Mouse (Mus musculus) kidney, embryonic 14.5 days (tissue): Measurements from ENCODE around the gene Tcf3. TPM values are rescaled to one million over a fixed set of nuclear protein-coding genes. Genes with fewer than 3 reads are reported as not detected.

Experiments used
- ATAC-seq: fragments of 200-750 bp; cut with Nextera tagmentation; 2 replicates; pipeline ENCODE4 v1.8.0; 2017; ENCODE audit warnings: moderate number of reproducible peaks, mild to moderate bottlenecking, moderate TSS enrichment, moderate library complexity; ENCODE audit not compliant: low FRiP score, low TSS enrichment
- H3K27ac ChIP-seq: fragments of 300-500 bp; sonication (generic); 2 replicates; pipeline ENCODE4 v1.5.1; 2014; ENCODE audit warnings: low read depth, mild to moderate bottlenecking, low read length, moderate library complexity, mixed read lengths
- H3K27me3 ChIP-seq: fragments of 300-500 bp; sonication (generic); 2 replicates; pipeline ENCODE4 v1.6.1; 2014; ENCODE audit warnings: mild to moderate bottlenecking, low read length; ENCODE audit not compliant: control insufficient read depth, insufficient read depth
- H3K36me3 ChIP-seq: fragments of 300-500 bp; sonication (generic); 2 replicates; pipeline ENCODE4 v1.6.1; 2014; ENCODE audit warnings: low read length, mixed read lengths; ENCODE audit not compliant: control insufficient read depth, insufficient read depth
- H3K4me1 ChIP-seq: fragments of 300-500 bp; sonication (generic); 2 replicates; pipeline ENCODE4 v1.6.1; 2014; ENCODE audit warnings: low read length, mixed read lengths; ENCODE audit not compliant: control insufficient read depth, insufficient read depth
- H3K4me2 ChIP-seq: fragments of 300-500 bp; sonication (generic); replicated peaks from 2 replicates; pipeline ENCODE4 v1.6.1; 2014; ENCODE audit warnings: low read depth, mild to moderate bottlenecking, low read length
- H3K4me3 ChIP-seq: fragments of 300-500 bp; sonication (generic); 2 replicates; pipeline ENCODE4 v1.5.1; 2014; ENCODE audit warnings: mild to moderate bottlenecking, low read length
- H3K9ac ChIP-seq: fragments of 300-500 bp; sonication (generic); 2 replicates; pipeline ENCODE4 v1.6.1; 2014; ENCODE audit warnings: low read depth, mild to moderate bottlenecking, low read length, moderate library complexity
- H3K9me3 ChIP-seq: fragments of 300-500 bp; sonication (generic); 2 replicates; pipeline ENCODE4 v1.6.1; 2016; ENCODE audit warnings: low read length; ENCODE audit not compliant: control insufficient read depth
- WGBS: fragments of 180-500 bp; shearing (Covaris S2); extraction: QIAGEN DNeasy Blood & Tissue Kit; methylation state at CpG from one replicate; pipeline ENCODE4 v1.1.7; 2014; 5-methylcytosine and 5-hydroxymethylcytosine counted together
- polyA plus RNA-seq: library from polyadenylated mRNA; unstranded; fragments of >200 nt; fragmentation: Nextera tagmentation; extraction: Ambion mirVana; gene quantifications from 2 replicates; pipeline ENCODE4 v1.2.1, GENCODE M21; 2014

Gene Tcf3
- polyA plus RNA-seq, 1 experiment from 2014 or later: 162 TPM

DNA sequence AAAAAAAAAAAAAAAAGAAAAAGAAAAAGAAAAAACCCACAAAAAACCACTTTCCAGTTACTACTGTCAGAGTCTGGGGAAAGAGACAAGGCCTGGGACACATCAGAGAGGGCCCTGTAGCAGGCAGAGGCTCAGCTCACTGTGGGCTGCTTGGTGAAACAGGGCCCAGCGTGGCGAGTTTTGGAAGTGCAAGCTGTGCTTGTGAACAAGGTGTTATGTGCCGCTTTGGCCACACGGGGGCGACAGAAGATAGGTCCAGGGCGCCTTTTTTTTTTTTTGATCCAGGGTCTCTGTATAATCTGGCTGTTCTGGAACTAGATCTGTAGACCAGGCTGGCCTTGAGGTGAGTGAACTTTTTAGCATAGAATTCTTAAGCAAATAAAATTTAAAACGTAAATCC is 57.3 kb downstream of the Tcf3 start:
- peaks cover 4% of the 10 kb centered on the region for H3K4me1 ChIP-seq
- ATAC-seq: no peak
- H3K9ac ChIP-seq: no peak overlapping the region
- 4% methylated on average over 7 of the region's 7 CpGs for WGBS
- no peaks in the 10 kb centered on the region for H3K9me3 ChIP-seq
- H3K27me3 ChIP-seq: no peaks in the 10 kb centered on the region
- H3K36me3 ChIP-seq: peaks cover 14% of the 10 kb centered on the region
- no peak overlapping the region for H3K4me2 ChIP-seq
- no peak overlapping the region for H3K27ac ChIP-seq
- H3K4me3 ChIP-seq: no peak overlapping the region

DNA sequence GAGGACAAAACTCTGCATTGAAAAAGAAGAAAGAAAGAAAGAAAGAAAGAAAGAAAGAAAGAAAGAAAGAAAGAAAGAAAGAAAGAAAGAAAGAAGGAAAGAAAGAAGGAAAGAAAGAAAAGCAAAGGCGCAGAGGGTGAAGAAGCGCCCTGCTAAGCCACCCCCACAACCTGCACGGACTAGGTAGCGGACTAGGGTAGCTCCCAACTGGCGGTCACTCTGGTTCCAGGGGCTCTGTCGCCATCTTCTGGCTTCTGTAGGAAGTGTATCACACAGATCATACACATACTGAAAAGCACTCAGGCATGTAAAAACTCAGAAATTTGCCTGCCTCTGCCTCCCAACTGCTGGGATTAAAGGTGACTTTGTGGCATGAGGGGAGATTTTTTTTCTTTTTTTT is 59.4 kb downstream of the Tcf3 start:
- no peak overlapping the region for H3K27ac ChIP-seq
- no peak overlapping the region for H3K4me3 ChIP-seq
- H3K4me1 ChIP-seq: peaks cover 4% of the 10 kb centered on the region
- no peaks in the 10 kb centered on the region for H3K9me3 ChIP-seq
- WGBS: 26% methylated on average over 6 of the region's 6 CpGs
- no peaks in the 10 kb centered on the region for H3K27me3 ChIP-seq
- no peak overlapping the region for H3K9ac ChIP-seq
- no peak for ATAC-seq
- H3K4me2 ChIP-seq: no peak overlapping the region
- H3K36me3 ChIP-seq: no peaks in the 10 kb centered on the region

DNA sequence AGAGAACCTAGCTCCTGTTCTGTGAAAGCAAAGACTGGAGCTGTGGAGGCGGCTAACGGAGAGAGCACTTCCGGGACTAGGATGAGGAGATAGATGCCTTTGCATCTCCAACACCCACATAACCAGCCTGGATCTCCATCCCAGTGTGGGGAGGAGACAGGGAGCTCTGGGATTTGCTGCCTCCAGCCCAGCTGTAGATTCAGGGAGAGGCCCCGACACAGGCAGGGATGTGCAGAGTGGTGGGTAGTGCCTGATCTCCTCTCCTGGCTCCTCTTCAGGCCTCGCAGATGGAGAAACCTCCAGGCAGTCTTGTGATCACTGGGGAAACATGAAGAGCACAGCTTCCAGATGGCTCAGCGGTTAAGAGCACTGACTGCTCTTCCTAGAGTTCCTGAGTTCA is 60.7 kb downstream of the Tcf3 start:
- ATAC-seq: no peak
- H3K9me3 ChIP-seq: no peaks in the 10 kb centered on the region
- H3K36me3 ChIP-seq: no peaks in the 10 kb centered on the region
- H3K9ac ChIP-seq: no peak overlapping the region
- H3K4me3 ChIP-seq: no peak overlapping the region
- H3K27me3 ChIP-seq: no peaks in the 10 kb centered on the region
- H3K4me1 ChIP-seq: peaks cover 4% of the 10 kb centered on the region
- no peak overlapping the region for H3K27ac ChIP-seq
- H3K4me2 ChIP-seq: no peak overlapping the region
- 86% methylated on average over 6 of the region's 6 CpGs for WGBS

DNA sequence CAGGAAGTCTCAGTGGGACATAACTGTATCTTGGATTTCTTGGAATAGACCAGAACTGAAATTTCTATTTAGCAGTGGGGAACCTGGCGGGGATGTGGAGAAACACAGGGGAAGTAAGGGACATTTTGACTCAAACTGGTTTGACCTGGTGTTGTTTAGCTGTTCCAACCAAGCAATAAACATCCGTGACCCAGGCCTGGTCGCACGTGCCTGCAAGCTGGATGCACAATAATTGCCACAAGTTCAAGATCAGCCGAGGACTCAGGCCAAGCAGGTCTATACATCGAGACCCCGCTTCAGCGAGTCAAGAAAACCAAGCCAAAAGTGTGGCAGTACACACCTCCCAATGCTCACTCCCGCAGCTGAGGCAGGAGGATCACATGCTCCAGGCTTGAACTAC is 61.5 kb downstream of the Tcf3 start:
- Histone ChIP-seq H3K4me2 (peak overlapping the region; percentile 27; the same call in 1 of the 2 replicates), H3K9ac (no peak overlapping the region), H3K27ac (no peak overlapping the region), H3K9me3 (no peaks in the 10 kb centered on the region), H3K27me3 (no peaks in the 10 kb centered on the region), H3K4me3 (peak overlapping the region; percentile 25; the same call in 1 of the 2 replicates), H3K36me3 (no peaks in the 10 kb centered on the region), H3K4me1 (peaks cover 4% of the 10 kb centered on the region)
- ATAC-seq: no peak
- 52% methylated on average over 9 of the region's 9 CpGs for WGBS

DNA sequence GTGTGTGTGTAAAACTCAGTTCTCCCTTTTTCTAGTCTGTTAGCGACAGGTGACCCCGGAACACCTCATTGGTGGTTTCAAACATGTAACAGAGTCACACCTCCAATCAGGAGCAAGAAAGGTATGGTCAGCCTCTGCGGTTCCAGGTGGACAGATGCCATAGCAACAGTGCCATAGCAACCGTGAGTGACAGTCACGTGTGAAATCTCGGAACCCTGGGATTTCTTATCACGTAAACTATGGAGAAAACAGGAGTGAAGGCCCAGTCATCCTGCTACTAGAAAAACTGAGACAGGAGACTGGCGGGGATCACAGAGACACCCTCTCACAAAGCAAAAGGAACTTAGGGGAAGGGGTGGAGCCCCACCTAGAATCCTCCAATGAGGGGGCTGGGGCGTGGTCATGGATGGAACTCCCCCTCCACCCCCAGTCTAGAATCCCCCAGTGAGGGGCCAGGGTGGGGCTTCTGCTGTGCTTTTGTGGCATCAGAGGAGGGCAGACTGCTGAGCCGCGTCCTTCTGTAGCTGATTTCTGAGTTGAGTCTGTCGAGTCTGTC is 62.0 kb downstream of the Tcf3 start:
- no peaks in the 10 kb centered on the region for H3K36me3 ChIP-seq
- H3K4me2 ChIP-seq: peak overlapping the region; percentile 27; the same call in 1 of the 2 replicates
- peak overlapping the region; percentile 25; the same call in 1 of the 2 replicates for H3K4me3 ChIP-seq
- H3K27me3 ChIP-seq: no peaks in the 10 kb centered on the region
- no peaks in the 10 kb centered on the region for H3K9me3 ChIP-seq
- H3K27ac ChIP-seq: no peak overlapping the region
- WGBS: 4% methylated on average over 12 of the region's 12 CpGs
- peak; percentile 84 for ATAC-seq
- H3K4me1 ChIP-seq: peaks cover 4% of the 10 kb centered on the region
- no peak overlapping the region for H3K9ac ChIP-seq

DNA sequence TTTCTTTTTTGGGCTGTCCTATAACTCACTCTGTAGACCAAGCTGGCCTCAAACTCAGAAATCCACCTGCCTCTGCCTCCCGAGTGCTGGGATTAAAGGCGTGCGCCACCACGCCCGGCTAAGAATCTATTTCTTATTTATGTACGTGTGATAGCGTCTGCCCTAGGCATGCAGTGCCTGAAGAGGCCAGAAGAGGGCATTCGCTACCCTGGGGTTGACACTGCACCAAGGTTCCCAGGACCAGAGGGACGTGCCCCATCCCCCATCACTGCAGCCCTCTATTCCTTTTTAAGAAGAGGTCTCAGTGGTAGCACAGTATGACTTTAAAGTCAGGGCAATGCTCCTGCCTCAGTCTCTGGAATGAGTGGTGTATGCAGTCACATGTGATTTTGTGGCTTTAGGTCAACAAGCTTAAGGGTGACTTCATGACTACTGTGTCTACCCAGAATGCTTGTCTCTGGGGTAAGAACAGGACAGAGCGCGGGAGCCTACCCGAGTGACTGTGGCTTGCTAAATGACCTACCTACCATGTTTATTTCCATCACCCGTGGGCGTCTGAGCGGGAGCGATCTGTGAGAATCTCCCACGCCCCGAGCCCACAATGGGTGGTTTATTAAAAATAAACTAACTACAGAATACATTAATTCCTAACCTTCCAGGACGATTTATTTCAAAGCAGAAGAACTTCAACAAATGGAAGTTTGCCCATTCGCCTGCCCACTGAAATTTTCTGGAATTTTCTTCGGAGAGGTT is 63.3 kb downstream of the Tcf3 start:
- Histone ChIP-seq H3K4me3 (no peak overlapping the region), H3K4me2 (no peak overlapping the region), H3K4me1 (peaks cover 4% of the 10 kb centered on the region), H3K9me3 (no peaks in the 10 kb centered on the region), H3K27me3 (no peaks in the 10 kb centered on the region), H3K9ac (no peak overlapping the region), H3K36me3 (no peaks in the 10 kb centered on the region), H3K27ac (no peak overlapping the region)
- 78% methylated on average over 21 of the region's 21 CpGs for WGBS
- ATAC-seq: no peak

DNA sequence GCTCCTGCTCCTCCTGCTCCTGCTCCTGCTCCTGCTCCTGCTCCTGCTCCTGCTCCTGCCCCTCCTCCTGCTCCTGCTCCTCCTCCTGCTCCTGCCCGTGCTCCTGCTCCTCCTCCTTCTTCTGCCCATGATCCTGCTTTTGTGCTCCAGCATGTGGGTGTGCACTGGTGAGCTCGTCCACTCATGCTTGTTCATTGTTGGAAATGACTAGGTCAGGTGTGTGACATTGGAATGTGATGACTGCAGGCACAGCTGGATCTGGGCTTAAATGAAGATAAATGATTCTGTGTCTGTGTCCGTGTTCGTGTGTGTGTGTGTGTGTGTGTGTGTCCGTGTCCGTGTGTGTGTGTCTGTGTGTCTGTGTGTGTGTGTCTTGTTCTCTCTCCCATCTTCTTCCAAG is 65.1 kb downstream of the Tcf3 start:
- no peak overlapping the region for H3K4me2 ChIP-seq
- H3K9me3 ChIP-seq: no peaks in the 10 kb centered on the region
- H3K4me3 ChIP-seq: no peak overlapping the region
- H3K36me3 ChIP-seq: no peaks in the 10 kb centered on the region
- H3K9ac ChIP-seq: no peak overlapping the region
- peaks cover 4% of the 10 kb centered on the region for H3K4me1 ChIP-seq
- 92% methylated on average over 6 of the region's 6 CpGs for WGBS
- no peak overlapping the region for H3K27ac ChIP-seq
- ATAC-seq: no peak
- no peaks in the 10 kb centered on the region; the same call in 1 of the 2 replicates for H3K27me3 ChIP-seq

DNA sequence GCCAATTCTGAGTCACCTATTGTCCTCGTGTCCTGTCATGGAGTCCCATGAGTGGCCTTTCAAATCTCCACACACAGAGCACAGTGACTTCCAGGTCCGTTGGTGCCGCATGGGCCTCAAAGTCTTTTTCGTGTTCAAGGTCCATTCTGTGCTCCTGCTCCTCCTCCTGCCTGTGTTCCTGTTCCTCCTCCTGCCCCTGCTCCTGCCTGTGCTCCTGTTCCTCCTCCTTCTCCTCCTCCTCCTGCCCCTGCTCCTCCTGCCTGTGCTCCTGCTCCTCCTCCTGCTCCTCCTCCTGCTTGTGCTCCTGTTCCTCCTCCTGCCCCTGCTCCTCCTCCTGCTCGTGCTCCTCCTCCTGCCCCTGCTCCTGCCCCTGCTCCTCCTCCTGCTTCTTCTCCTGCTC is 65.5 kb downstream of the Tcf3 start:
- Histone ChIP-seq H3K4me3 (no peak overlapping the region), H3K9me3 (no peaks in the 10 kb centered on the region), H3K27ac (no peak overlapping the region), H3K4me2 (no peak overlapping the region), H3K36me3 (no peaks in the 10 kb centered on the region), H3K27me3 (no peaks in the 10 kb centered on the region; the same call in 1 of the 2 replicates), H3K4me1 (peaks cover 4% of the 10 kb centered on the region), H3K9ac (no peak overlapping the region)
- WGBS: 53% methylated on average over 5 of the region's 5 CpGs
- no peak for ATAC-seq

DNA sequence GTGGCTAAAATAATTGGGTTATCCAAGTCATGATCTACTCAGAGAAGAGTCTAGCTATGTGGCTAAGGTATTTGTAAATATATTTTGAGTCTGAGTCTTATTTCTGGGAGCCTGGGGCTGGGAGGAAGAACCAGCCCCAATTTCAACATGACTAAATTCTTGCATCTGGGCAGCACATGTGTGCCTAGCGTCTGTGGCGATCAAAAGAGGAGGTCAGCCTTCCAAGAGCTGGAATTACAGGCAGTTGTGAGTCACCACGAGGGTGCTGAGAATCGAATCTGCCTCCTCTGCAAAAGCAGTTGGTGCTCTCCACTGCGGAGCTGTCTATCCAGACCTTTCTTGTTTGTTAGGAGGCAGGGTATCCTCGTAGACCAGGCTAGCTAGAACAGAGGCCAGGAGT is 67.7 kb downstream of the Tcf3 start:
- no peaks in the 10 kb centered on the region for H3K9me3 ChIP-seq
- H3K4me2 ChIP-seq: no peak overlapping the region
- 70% methylated on average over 6 of the region's 6 CpGs for WGBS
- peaks cover 3% of the 10 kb centered on the region; the same call in 1 of the 2 replicates for H3K27me3 ChIP-seq
- no peak overlapping the region for H3K27ac ChIP-seq
- no peaks in the 10 kb centered on the region for H3K4me1 ChIP-seq
- H3K9ac ChIP-seq: no peak overlapping the region
- no peak for ATAC-seq
- no peaks in the 10 kb centered on the region for H3K36me3 ChIP-seq
- H3K4me3 ChIP-seq: no peak overlapping the region
